26 mouse cellular contexts compared by ENCODE assay signal in the genomic region with DNA sequence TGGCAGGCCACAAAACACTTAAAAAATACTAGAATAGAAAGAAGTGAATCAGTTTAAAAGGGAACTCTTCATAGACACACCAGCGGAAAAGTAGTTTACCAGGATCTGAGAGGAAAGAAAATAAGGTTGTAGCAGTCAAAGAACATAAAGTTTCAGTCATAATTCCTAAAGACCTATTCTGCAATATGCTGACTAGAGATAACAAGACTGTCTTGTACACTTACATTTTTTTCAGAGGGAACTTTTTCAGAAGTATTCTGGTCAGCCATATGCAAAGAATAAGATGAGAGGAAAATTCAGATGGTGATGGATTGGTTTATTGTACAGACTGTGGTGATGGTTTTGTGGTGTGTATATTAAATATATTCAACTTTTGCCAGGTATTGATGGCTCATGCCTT. TPM values are rescaled to one million over a fixed set of nuclear protein-coding genes. Genes with fewer than 3 reads are reported as not detected.
DNase-seq lines count a peak whose midpoint lies in the region; ATAC-seq and TF ChIP-seq lines count a peak whose summit lies in the region.
"Had no signal": no experiment of that assay in that cellular context is flagged by ENCODE, and none has a peak within 500 bp of the region (broad histone marks: within the 10 kb centered on the region; RNA-seq: fewer than 3 reads in every experiment).

No protein-coding gene starts in this region.

- no peak for TF ChIP-seq CTCF in MEL (IDR thresholded peaks at IDR 0.05 in 2 of 3, conservative IDR thresholded peaks at IDR 0.05 in 1 of 3; ENCODE audit: control insufficient read depth in 1 of 3, insufficient read depth in 1 of 3, low read depth in 2 of 3, low read length in 3 of 3, poor library complexity in 1 of 3, severe bottlenecking in 1 of 3)

- no peaks in the 10 kb centered on the region; the same call in 1 of the 2 replicates for H3K79me2 ChIP-seq in MEL (ENCODE audit: control insufficient read depth, insufficient read depth, low read length, poor library complexity)

- H3K4me2 ChIP-seq in liver, embryonic 15.5 days = no peak overlapping the region
- H3K4me2 ChIP-seq: embryonic facial prominence, embryonic 12.5 days; embryonic facial prominence, embryonic 15.5 days; forebrain, embryonic 13.5 days; heart, embryonic 11.5 days; hindbrain, embryonic 12.5 days; hindbrain, embryonic 15.5 days had no signal

- H3K27me3 ChIP-seq in MEL (ENCODE audit: control insufficient read depth in 1 of 2, insufficient read depth in 2 of 2, low read length in 2 of 2) = no peaks in the 10 kb centered on the region
- no peaks in the 10 kb centered on the region for H3K27me3 ChIP-seq in liver, embryonic 15.5 days
- H3K27me3 ChIP-seq: embryonic facial prominence, embryonic 12.5 days; embryonic facial prominence, embryonic 15.5 days; forebrain, embryonic 13.5 days; hindbrain, embryonic 12.5 days; hindbrain, embryonic 15.5 days had no signal

- H3K4me1 ChIP-seq in MEL (ENCODE audit: control insufficient read depth in 1 of 2, insufficient read depth in 2 of 2, low read length in 2 of 2) = peaks cover 7 to 16% of the 10 kb centered on the region in 2 experiments
- peaks cover 33% of the 10 kb centered on the region for H3K4me1 ChIP-seq in liver, embryonic 15.5 days (replicated peaks)
- H3K4me1 ChIP-seq: embryonic facial prominence, embryonic 12.5 days; embryonic facial prominence, embryonic 15.5 days; forebrain, embryonic 10.5 days; forebrain, embryonic 13.5 days; hindbrain, embryonic 12.5 days; hindbrain, embryonic 15.5 days had no signal

- H3K27ac ChIP-seq in MEL (ENCODE audit: control insufficient read depth, low read depth, low read length) = no peak overlapping the region
- H3K27ac ChIP-seq in liver, embryonic 15.5 days (replicated peaks) = peak overlapping the region; percentile 41; the same call in 1 of the 2 replicates
- H3K27ac ChIP-seq: embryonic facial prominence, embryonic 12.5 days; embryonic facial prominence, embryonic 15.5 days; forebrain, embryonic 10.5 days; forebrain, embryonic 13.5 days; hindbrain, embryonic 12.5 days; hindbrain, embryonic 15.5 days had no signal

- no peaks in the 10 kb centered on the region for H3K9me3 ChIP-seq in MEL (replicated peaks; ENCODE audit: insufficient read depth, low read length)
- no peaks in the 10 kb centered on the region for H3K9me3 ChIP-seq in liver, embryonic 15.5 days (replicated peaks)
- H3K9me3 ChIP-seq: embryonic facial prominence, embryonic 12.5 days; embryonic facial prominence, embryonic 15.5 days; forebrain, embryonic 10.5 days; forebrain, embryonic 13.5 days; hindbrain, embryonic 12.5 days; hindbrain, embryonic 15.5 days had no signal

- TF ChIP-seq RAD21 in MEL (IDR thresholded peaks at IDR 0.05; ENCODE audit: low read depth, low read length) = no peak

- ATAC-seq in erythroblast, adult 5-6 weeks (replicated peaks; ENCODE audit: low FRiP score, poor library complexity, severe bottlenecking) = peak; percentile 71
- ATAC-seq in liver, embryonic 15.5 days (ENCODE audit: insufficient read depth) = no peak
- ATAC-seq in megakaryocyte progenitor cell, adult 5-6 weeks (replicated peaks; ENCODE audit: poor library complexity) = peak; percentile 35; the same call in 1 of the 2 replicates
- ATAC-seq: forebrain, embryonic 13.5 days; forebrain, embryonic 16.5 days; Patski had no signal

- H3K36me3 ChIP-seq in MEL (ENCODE audit: control insufficient read depth in 1 of 2, insufficient read depth in 2 of 2, low read length in 2 of 2) = peaks cover 0 to 23% of the 10 kb centered on the region in 2 experiments; a peak in 3 of 4 replicates
- H3K36me3 ChIP-seq in liver, embryonic 15.5 days (replicated peaks) = no peaks in the 10 kb centered on the region
- H3K36me3 ChIP-seq: embryonic facial prominence, embryonic 12.5 days; embryonic facial prominence, embryonic 15.5 days; forebrain, embryonic 10.5 days; hindbrain, embryonic 12.5 days; hindbrain, embryonic 15.5 days had no signal

- DNase-seq in MEL (ENCODE audit: low read depth, low spot score) = no peak
- DNase-seq in retina, embryonic 14.5 days (ENCODE audit: low spot score) = no peak
- DNase-seq in ovary, postnatal 36 days (ENCODE audit: low spot score) = no peak
- DNase-seq in left cerebral cortex, adult 18-20 months (ENCODE audit: low spot score in 2 of 2) = no peak
- DNase-seq: adrenal gland, postnatal 10 days; adrenal gland, postnatal 36 days; cerebellum, adult 11 months; cerebellum, adult 2 months; cerebellum, adult 9-11 months; cerebellum, postnatal 25 days; gastrocnemius, postnatal 10 days; heart, adult 11 months had no signal

- no peak overlapping the region for H3K9ac ChIP-seq in MEL (ENCODE audit: control insufficient read depth, low read depth, low read length, poor library complexity, severe bottlenecking)
- no peak overlapping the region for H3K9ac ChIP-seq in liver, embryonic 15.5 days
- H3K9ac ChIP-seq: embryonic facial prominence, embryonic 12.5 days; embryonic facial prominence, embryonic 15.5 days; forebrain, embryonic 13.5 days; hindbrain, embryonic 12.5 days; hindbrain, embryonic 15.5 days had no signal

- 37% methylated on average over 1 of the region's 1 CpGs for WGBS in liver, embryonic 15.5 days (ENCODE audit: insufficient replicate concordance)

- TF ChIP-seq EP300 in MEL (IDR thresholded peaks at IDR 0.05; ENCODE audit: low read depth in 1 of 2, low read length in 2 of 2) = no peak

- TF ChIP-seq POLR2A in MEL (IDR thresholded peaks at IDR 0.05; ENCODE audit: control insufficient read depth in 1 of 2, insufficient read depth in 1 of 2, low read depth in 1 of 2, low read length in 2 of 2, poor library complexity in 1 of 2) = no peak

- H3K4me3 ChIP-seq in MEL (ENCODE audit: control insufficient read depth in 1 of 2, insufficient read depth in 1 of 2, low read depth in 2 of 2, low read length in 2 of 2) = no peak overlapping the region
- no peak overlapping the region for H3K4me3 ChIP-seq in liver, embryonic 15.5 days (replicated peaks)
- H3K4me3 ChIP-seq: embryonic facial prominence, embryonic 12.5 days; embryonic facial prominence, embryonic 15.5 days; erythroblast, embryonic 14.5 days; forebrain, embryonic 10.5 days; forebrain, embryonic 13.5 days; hindbrain, embryonic 12.5 days; hindbrain, embryonic 15.5 days had no signal

TF ChIP-seq in MEL, 35 proteins besides CTCF, POLR2A, EP300 and RAD21:
- peak; percentile 38; the same call in 1 of the 2 replicates for TF ChIP-seq ZNF384 (IDR thresholded peaks at IDR 0.05; ENCODE audit: low read depth, low read length)
- TF ChIP-seq MEF2A (IDR thresholded peaks at IDR 0.05; ENCODE audit: extremely low read depth, insufficient replicate concordance, low read depth, low read length, poor library complexity, severe bottlenecking) = no peak
- TF ChIP-seq ETS1 (IDR thresholded peaks at IDR 0.05; ENCODE audit: low read depth, low read length) = no peak
- peak; percentile 38; the same call in 1 of the 2 replicates for TF ChIP-seq TCF12 (IDR thresholded peaks at IDR 0.05; ENCODE audit: low read depth, low read length)
- peak; percentile 44; the same call in 1 of the 2 replicates for TF ChIP-seq GATA1 (IDR thresholded peaks at IDR 0.05; ENCODE audit: low read depth, low read length)
- peak; percentile 35; the same call in 1 of the 2 replicates for TF ChIP-seq TAL1 (IDR thresholded peaks at IDR 0.05; ENCODE audit: low read length)
- no peak for TF ChIP-seq CHD1 (IDR thresholded peaks at IDR 0.05; ENCODE audit: low read depth, low read length)
- TF ChIP-seq HCFC1 (IDR thresholded peaks at IDR 0.05; ENCODE audit: low read depth, low read length) = no peak

RNA-seq across cellular contexts. Expression of gene Acsl4, which starts 26.5 kb away (rescaled TPM):
- 17.7 and 24.2 TPM in 2 replicates for total RNA-seq in MEL (2012; rRNA removed)
- polyA plus RNA-seq in MEL (2012; ENCODE audit: insufficient read depth in 1 of 2, insufficient read length in 2 of 2, low read depth in 1 of 2, low replicate concordance in 2 of 2, missing spikeins in 1 of 2) = 100 to 1,000 TPM in 1 of 2 experiments, 10 to 100 TPM in 1; 17.1 to 100 TPM
- 9.6 and 10.7 TPM in 2 replicates for total RNA-seq in erythroblast, adult 5-6 weeks (2015; ENCODE audit: low replicate concordance)
- 13.8 and 15.4 TPM in 2 replicates for total RNA-seq in erythroblast, adult 5-6 weeks (2017; ENCODE audit: low replicate concordance)
- polyA plus RNA-seq in liver, embryonic 15.5 days (2015; fragmentation: Nextera tagmentation; extraction: Ambion mirVana) = 12.7 and 13.4 TPM in 2 replicates
- total RNA-seq in megakaryocyte progenitor cell, adult 5-6 weeks (2015) = 34.5 TPM in 2 replicates
- 27.2 and 29.8 TPM in 2 replicates for total RNA-seq in megakaryocyte progenitor cell, adult 5-6 weeks (2017)
- total RNA-seq in left cerebral cortex, adult 18-20 months (2021) = 10 to 100 TPM; 66.8 to 69.6 TPM

RNA-seq across cellular contexts. Expression of gene Kcne1l, which starts 57.8 kb away (rescaled TPM):
- total RNA-seq in MEL (2012; rRNA removed) = not detected in 2 replicates
- polyA plus RNA-seq in MEL (2012; ENCODE audit: insufficient read depth in 1 of 2, insufficient read length in 2 of 2, low read depth in 1 of 2, low replicate concordance in 2 of 2, missing spikeins in 1 of 2) = not detected
- total RNA-seq in erythroblast, adult 5-6 weeks (2015; ENCODE audit: low replicate concordance) = not detected in 2 replicates
- not detected in 2 replicates for total RNA-seq in erythroblast, adult 5-6 weeks (2017; ENCODE audit: low replicate concordance)
- 1.0 and 1.3 TPM in 2 replicates for polyA plus RNA-seq in liver, embryonic 15.5 days (2015; fragmentation: Nextera tagmentation; extraction: Ambion mirVana)
- not detected in 2 replicates for total RNA-seq in megakaryocyte progenitor cell, adult 5-6 weeks (2015)
- total RNA-seq in megakaryocyte progenitor cell, adult 5-6 weeks (2017) = not detected in 2 replicates
- total RNA-seq in left cerebral cortex, adult 18-20 months (2021) = 1 to 10 TPM; 2.6 to 2.9 TPM
- total RNA-seq: common myeloid progenitor, adult 5-6 weeks had no signal
- polyA plus RNA-seq: erythroblast, embryonic 14.5 days; Patski had no signal
